8 mouse cellular contexts compared by ENCODE assay signal in the genomic region with DNA sequence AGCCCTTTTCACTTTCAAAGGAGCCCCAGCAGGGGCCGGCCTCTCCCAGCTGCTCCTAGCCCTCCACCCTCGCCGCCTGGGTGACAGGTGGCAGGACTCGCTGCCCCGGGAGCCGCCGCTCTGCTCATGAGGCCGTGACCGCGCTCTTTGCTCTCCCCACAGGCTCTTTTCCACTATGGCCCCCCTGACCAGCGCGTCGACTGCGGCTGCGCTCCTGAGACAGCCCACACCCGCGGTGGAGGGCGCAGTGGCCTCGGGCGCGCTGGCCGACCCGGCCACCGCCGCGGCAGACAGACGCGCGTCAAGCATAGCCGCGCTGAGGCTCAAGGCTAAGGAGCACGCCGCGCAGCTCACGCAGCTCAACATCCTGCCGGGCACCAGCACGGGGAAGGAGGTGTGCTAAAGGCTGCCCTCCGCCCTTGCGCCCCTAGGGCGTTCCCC. TPM values are rescaled to one million over a fixed set of nuclear protein-coding genes. Genes with fewer than 3 reads are reported as not detected.
DNase-seq lines count a peak whose midpoint lies in the region; ATAC-seq and TF ChIP-seq lines count a peak whose summit lies in the region.

No protein-coding gene starts in this region.

- no peak for DNase-seq in heart, embryonic 10.5 days (ENCODE audit: low spot score)
- DNase-seq in heart, adult 2 months: no peak
- no peak for DNase-seq in heart, postnatal 0 days (ENCODE audit: low spot score)
- no peak for DNase-seq in cerebellum, postnatal 4 days (ENCODE audit: low spot score in 2 of 2)
- no peak for DNase-seq in cerebellum, postnatal 25 days
- no peak for DNase-seq in MN1 (ENCODE audit: low spot score)

- no peaks in the 10 kb centered on the region for H3K36me3 ChIP-seq in heart, embryonic 10.5 days
- no peaks in the 10 kb centered on the region for H3K36me3 ChIP-seq in heart, adult 2 months (ENCODE audit: control insufficient read depth, insufficient read depth, low read length)
- no peaks in the 10 kb centered on the region for H3K36me3 ChIP-seq in E14TG2a.4 (ENCODE audit: insufficient read depth, low read length)
- H3K36me3 ChIP-seq in heart, postnatal 0 days (replicated peaks; ENCODE audit: control insufficient read depth, insufficient read depth, low read length): no peaks in the 10 kb centered on the region

- H3K4me1 ChIP-seq in heart, embryonic 10.5 days: peaks cover 4% of the 10 kb centered on the region; the same call in 1 of the 2 replicates
- no peaks in the 10 kb centered on the region for H3K4me1 ChIP-seq in heart, adult 2 months (ENCODE audit: control insufficient read depth, insufficient read depth, low read length)
- peaks cover 14% of the 10 kb centered on the region; the same call in 1 of the 2 replicates for H3K4me1 ChIP-seq in E14TG2a.4 (replicated peaks; ENCODE audit: low read depth, low read length)
- H3K4me1 ChIP-seq in heart, postnatal 0 days (ENCODE audit: control insufficient read depth, insufficient read depth): no peaks in the 10 kb centered on the region

- no peak for TF ChIP-seq POLR2A in heart, adult 2 months (IDR thresholded peaks at IDR 0.05; ENCODE audit: insufficient read depth, low read depth, low read length)

- H3K9me3 ChIP-seq in heart, embryonic 10.5 days: no peaks in the 10 kb centered on the region
- H3K9me3 ChIP-seq in E14TG2a.4 (ENCODE audit: low read length): no peaks in the 10 kb centered on the region
- H3K9me3 ChIP-seq in heart, postnatal 0 days (replicated peaks; ENCODE audit: control insufficient read depth, low read length): no peaks in the 10 kb centered on the region

- H3K27me3 ChIP-seq in heart, embryonic 10.5 days (ENCODE audit: insufficient read depth, poor library complexity, severe bottlenecking): peaks cover 95% of the 10 kb centered on the region
- peaks cover 16% of the 10 kb centered on the region for H3K27me3 ChIP-seq in heart, adult 2 months (ENCODE audit: control insufficient read depth, insufficient read depth, low read length)
- peaks cover 84% of the 10 kb centered on the region for H3K27me3 ChIP-seq in E14TG2a.4 (ENCODE audit: insufficient read depth, low read length)
- peaks cover 93% of the 10 kb centered on the region for H3K27me3 ChIP-seq in heart, postnatal 0 days (ENCODE audit: control insufficient read depth, insufficient read depth, low read length)

- ATAC-seq in heart, postnatal 0 days (ENCODE audit: insufficient read depth, low read depth): no peak
- 0 out of 2 replicates have a peak, but pooled peaks have one; percentile 38 for ATAC-seq in megakaryocyte progenitor cell, adult 5-6 weeks (replicated peaks; ENCODE audit: poor library complexity)

- TF ChIP-seq EP300 in heart, adult 2 months (IDR thresholded peaks at IDR 0.05; ENCODE audit: insufficient read depth, low read depth, low read length): no peak
- no peak for TF ChIP-seq EP300 in heart, postnatal 0 days (IDR thresholded peaks at IDR 0.05; ENCODE audit: low read depth)

- H3K4me3 ChIP-seq in heart, embryonic 10.5 days: peak overlapping the region; percentile 51
- H3K4me3 ChIP-seq in heart, adult 2 months: no peak overlapping the region
- H3K4me3 ChIP-seq in E14TG2a.4 (replicated peaks; ENCODE audit: low read length): peak overlapping the region; percentile 55
- H3K4me3 ChIP-seq in heart, postnatal 0 days (ENCODE audit: low read depth, low read length): peak overlapping the region; percentile 35

- no peak overlapping the region for H3K9ac ChIP-seq in heart, adult 2 months (ENCODE audit: low read depth, low read length)
- H3K9ac ChIP-seq in heart, postnatal 0 days (replicated peaks; ENCODE audit: low read depth, low read length): no peak overlapping the region

- no peak for TF ChIP-seq CTCF in heart, adult 2 months (IDR thresholded peaks at IDR 0.05)
- TF ChIP-seq CTCF in E14TG2a.4 (conservative IDR thresholded peaks at IDR 0.05; ENCODE audit: low read length): no peak
- no peak for TF ChIP-seq CTCF in heart, postnatal 0 days (IDR thresholded peaks at IDR 0.05; ENCODE audit: low read depth)

- H3K27ac ChIP-seq in heart, embryonic 10.5 days: no peak overlapping the region
- no peak overlapping the region for H3K27ac ChIP-seq in heart, adult 2 months
- no peak overlapping the region for H3K27ac ChIP-seq in heart, postnatal 0 days (ENCODE audit: low read depth)

- intact Hi-C loops in heart, adult 2 months (cut with DNase I): no loop called here

- no peaks in the 10 kb centered on the region for H3K79me2 ChIP-seq in heart, adult 2 months (replicated peaks; ENCODE audit: control insufficient read depth, insufficient read depth, low read length)

- peak overlapping the region; percentile 54 for H3K4me2 ChIP-seq in heart, postnatal 0 days (ENCODE audit: low read depth, low read length)

- WGBS in heart, embryonic 10.5 days: 12% methylated on average over 40 of the region's 40 CpGs
- 10% methylated on average over 40 of the region's 40 CpGs for WGBS in heart, adult 2 months
- WGBS in heart, postnatal 0 days: 20% methylated on average over 38 of the region's 40 CpGs

RNA-seq across cellular contexts. Expression of a gene that starts 10.8 kb away (rescaled TPM):
- polyA plus RNA-seq in heart, embryonic 10.5 days (2016; fragmentation: Nextera tagmentation; extraction: Ambion mirVana): 0.29 TPM in 1 of 2 replicates, not detected in the other
- not detected for total RNA-seq in heart, adult 2 months (2021)
- polyA plus RNA-seq in heart, adult 2 months (2012; rRNA removed): not detected in 2 replicates
- total RNA-seq in heart, postnatal 0 days (2014; rRNA removed; ENCODE audit: low replicate concordance): not detected in 2 replicates
- not detected in 2 replicates for polyA plus RNA-seq in heart, postnatal 0 days (2015; fragmentation: Nextera tagmentation; extraction: Ambion mirVana)
- total RNA-seq in megakaryocyte progenitor cell, adult 5-6 weeks (2015): 0.10 TPM in 1 of 2 replicates, not detected in the other
- total RNA-seq in megakaryocyte progenitor cell, adult 5-6 weeks (2017): not detected in 2 replicates
